Mouse (Mus musculus) frontal cortex, postnatal 36 days (tissue): Measurements from ENCODE around the gene AA986860.

Source experiments
- DNase-seq, 2 experiments: peaks; one replicate each; pipeline ENCODE4 v3.0.0; 2022; ENCODE audit warnings: low spot score in 2 of 2

The AA986860 gene

DNA sequence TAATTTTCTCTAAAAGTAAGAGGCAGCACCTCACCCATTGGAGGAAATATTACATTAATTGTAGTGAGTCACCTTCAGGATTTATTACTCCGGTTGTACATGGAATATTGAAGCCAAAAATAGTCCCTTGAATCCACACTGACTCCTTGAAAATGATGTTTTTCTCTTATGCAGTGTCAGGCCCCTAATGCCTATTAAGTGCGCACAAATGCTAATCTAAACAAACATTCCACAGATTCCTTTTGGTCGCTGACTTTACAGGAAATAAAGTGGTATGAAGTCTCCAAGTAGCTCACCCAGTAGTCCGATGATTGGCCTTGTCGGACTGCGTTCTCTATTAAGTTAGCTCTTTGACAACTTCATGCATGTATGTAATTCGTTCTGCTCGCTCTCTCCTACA, 3.1 kb downstream of the AA986860 start:
- DNase-seq: no peak

DNA sequence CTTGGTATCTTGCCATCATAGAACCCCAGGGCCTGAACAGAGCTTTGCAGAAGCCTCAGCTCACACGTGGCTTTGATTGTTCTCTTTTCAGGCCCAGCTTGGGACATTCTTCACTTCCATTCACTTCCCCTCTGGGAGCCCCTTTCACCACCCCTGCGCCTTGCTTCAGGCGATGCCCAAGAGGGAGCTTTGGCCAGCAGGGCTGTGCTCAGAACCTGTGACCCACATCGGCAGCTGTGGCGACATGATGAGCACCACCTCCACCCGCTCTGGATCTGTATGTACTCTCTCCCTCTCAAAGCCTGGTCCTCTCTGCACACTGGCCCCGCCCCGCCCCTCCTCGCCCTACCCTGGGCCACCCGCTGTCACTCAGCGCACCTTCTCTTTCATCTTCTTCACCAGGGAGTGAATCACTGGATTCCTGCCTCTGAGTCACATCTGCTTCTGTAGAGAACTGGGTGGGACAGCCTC, 5.7 kb downstream of the AA986860 start:
- no peak for DNase-seq

DNA sequence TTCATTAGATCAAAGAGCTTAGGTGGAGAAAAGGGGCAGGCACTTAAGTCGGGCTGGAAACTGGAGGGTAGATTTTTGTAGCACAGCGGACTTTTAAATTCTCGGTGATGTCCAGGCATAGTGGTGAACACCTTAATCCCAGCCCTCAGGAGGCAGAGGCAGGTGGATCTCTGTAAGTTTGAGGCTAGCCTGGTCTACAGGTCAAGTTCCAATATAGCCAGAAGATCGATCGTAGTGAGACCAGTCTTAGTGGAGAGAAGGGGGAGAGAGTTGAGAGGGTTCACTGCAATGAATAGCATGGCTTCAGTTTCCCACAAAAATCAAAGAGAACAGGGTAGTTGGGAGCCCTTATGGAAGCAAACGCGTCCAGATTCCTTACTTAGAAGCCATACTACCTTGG, 6.1 kb downstream of the AA986860 start:
- DNase-seq: no peak

GRCm38 (mm10) chr1:130738551-130739106, 6.9 kb downstream of the AA986860 start:
- no peak for DNase-seq

GRCm38 (mm10) chr1:130739636-130740035, 7.9 kb downstream of the AA986860 start:
- no peak for DNase-seq

DNA sequence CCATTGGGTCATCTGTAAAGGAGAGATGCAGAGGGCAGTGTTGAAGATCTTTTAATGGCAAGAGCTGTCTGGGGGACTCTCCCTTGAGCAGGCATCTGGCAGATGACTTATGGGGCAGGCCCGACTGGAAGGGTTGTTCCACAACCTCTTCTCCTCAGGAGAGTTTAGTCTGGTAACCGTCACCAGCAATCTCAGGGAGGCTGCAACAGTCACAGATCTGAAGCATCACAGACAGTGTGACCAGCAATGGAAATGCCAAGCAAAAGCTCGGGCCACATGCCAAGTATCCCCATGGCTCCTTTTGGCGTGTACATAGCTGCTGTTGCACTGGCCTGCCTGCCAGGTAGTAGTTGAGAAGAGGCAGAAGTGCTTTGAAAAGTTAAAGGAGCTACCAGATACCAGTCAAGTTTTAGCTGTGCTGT, 8.5 kb downstream of the AA986860 start:
- no peak for DNase-seq

DNA sequence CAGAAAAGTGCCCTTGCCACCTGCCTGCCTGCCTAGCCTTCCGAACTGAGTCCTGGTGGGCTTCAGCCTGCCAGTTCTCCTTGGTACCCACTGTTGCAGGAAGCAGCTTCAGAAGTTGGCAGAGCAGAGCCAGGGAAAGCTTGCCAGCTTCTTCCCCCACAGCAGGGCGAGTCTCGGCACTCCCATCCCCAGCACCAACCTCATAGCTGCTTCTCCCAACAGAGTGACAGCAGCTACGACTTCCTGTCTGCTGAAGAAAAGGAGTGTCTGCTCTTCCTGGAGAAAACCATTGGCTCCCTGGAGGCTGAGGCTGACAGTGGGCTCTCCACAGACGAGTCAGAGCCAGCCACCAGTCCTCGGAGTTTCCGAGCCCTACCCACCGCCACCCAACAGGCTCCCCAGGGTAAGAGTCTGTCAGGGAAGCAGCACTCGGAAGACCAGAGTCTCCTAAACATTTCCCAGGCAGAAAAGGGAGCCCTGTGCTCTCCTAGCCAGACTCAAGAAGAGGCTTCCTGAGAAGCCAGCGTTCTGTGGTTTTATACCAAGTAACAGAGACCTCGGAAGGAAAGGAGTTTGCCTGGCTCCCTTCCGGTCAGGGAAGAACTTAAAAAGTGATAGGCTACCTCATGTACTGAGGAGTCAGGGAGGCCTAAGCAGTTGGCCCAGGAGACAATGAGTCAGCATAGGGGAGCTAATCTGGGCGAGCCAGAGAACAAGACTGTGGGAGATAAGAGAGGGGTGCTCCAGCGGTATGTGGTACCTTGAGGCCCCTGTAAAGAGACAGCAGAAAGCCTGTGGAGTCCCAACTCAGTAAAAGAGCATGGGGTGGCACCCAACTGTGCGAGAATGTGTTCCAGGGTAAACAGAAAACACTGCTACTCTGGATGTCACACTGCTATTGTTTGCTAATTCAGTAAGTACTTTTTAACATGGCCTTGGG, 9.3 kb downstream of the AA986860 start:
- peak; percentile 63 to 64 for DNase-seq

- no peak for DNase-seq
Observed at GRCm38 (mm10) chr1:130742201-130742600, 10.4 kb downstream of the AA986860 start.

- DNase-seq: no peak
Observed at GRCm38 (mm10) chr1:130743775-130744174, 12.0 kb downstream of the AA986860 start.

- DNase-seq: no peak
Observed at GRCm38 (mm10) chr1:130744217-130744616, 12.4 kb downstream of the AA986860 start.

DNA sequence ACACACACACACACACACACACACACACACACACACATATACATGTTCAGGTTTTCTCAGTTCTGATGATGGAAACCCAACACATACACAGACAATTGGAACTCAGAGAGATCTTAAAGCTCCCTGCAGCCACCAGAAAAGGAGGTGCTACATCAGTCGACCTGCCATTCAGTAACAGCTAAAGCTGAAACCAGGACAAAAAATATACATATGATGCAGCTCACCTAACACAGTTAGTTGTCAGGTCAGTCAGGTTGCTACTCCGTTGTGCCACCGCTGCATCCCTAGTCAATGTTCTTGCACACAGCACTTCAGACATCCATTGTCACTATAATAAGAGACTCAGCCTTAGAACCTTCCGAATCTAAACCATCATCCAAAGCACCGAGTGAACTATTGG, 13.2 kb downstream of the AA986860 start:
- no peak for DNase-seq

- DNase-seq: no peak
Observed at GRCm38 (mm10) chr1:130745591-130745990, 13.8 kb downstream of the AA986860 start.

DNA sequence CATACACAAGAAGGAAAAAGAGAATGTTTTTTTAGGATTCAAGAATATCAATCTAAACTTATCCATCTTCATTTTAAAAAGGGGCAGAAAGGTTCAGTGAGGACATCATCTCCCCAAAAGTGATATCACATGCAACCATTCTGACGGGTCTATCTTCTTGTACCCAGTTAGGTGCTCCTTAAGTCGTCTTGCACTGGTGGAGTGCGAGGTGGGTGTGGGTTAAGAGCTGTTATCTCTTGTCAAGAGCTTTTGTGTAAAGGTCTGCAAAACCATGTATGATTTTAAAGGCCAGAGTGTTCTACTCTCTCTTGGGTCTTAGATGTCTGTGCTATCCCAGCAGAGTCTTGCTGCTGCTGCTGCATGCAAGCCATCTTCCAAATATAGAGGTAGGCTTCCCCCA, 15.0 kb downstream of the AA986860 start:
- no peak for DNase-seq

DNA sequence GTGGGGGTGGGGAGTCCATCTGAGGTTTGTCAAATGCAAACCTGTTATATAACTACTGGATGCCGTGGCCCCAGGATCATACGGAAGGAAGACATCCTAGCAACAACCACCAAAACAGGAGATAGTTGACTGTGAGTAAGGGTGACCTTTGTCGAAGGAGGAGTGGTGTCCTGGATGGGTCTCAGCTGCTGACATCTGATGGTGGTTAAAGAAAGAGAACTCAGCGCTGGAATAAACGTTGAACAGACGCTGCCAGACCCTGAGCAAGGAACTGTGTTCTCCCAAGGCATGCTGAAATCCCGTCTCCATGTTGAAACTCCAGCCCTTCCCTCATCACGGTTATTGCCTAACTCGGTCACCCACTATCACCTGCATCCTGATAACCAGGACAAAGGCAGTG, 27.9 kb downstream of the AA986860 start:
- DNase-seq: no peak

DNA sequence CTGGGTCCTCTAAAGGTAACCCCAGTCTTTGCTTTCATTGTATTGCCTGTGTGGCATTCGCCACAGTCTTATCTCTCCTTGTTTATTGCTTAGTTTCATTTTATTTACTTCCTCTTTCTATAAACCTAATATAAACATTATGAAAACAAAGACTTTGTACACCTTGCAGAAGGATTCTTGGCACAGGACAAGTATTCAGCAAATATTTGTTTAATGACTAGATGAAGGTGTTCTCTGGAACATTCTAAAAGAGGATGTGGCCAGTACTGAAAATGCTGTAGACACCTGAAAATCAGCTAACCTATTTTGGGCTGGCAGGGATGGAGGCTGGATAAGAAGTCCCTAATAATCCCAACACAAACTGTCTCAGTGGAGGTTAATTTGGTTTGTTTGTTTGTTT, 29.8 kb downstream of the AA986860 start:
- DNase-seq: no peak

DNA sequence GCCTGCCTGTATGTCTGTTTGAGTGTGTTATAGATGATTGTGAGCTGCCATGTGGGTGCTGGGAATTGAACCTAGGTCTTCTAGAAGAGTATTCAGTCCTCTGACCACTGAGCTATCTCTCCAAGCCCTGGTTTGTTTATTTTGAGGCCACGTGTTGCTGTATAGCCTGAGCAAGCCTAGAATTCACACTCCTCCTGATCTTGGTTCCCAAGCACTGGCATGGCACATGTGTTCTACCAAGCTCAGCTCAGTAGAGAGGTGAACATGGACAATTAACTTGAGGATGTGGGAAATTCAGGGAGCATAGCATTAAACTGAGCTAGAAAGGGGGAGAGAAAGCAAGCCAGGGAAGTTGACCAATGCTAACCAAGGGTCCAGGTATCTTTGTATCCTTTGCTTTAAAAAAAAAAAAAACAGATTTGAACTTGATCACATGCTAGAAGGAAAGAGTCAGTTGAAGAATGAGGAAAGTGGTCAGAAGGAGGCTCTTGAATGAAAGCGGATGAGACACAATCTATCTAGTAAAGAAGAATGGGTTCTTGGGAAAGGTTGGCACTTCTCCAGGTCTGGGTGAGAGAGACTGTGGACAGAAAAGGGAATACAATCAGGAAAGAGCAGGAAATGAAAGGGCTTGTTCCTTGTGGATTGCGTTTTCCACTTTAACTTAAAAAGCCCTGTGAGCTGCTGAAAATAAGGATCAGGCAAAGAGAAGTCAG, 30.4 kb downstream of the AA986860 start:
- DNase-seq: no peak

DNA sequence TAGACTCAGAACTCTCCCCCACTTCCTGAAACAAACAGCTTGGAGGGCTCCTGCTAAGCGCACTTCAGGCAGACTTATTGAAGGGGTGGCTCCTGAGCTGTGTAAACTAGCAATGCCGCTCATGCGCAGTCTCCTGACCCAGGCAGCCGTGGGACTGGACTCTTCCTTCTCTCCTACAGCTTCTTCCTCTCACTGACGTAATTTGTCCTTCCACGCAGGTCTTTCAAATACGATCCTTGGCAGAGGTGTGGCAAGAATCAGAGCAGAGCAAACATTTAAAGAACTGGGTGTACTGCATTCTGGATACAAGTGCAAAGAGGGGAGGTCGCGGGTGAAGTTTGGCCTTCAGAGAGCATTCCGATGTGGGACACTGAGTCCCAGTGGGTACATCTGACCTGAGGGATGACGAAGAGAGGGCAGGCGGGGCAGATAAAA, 32.3 kb downstream of the AA986860 start:
- no peak for DNase-seq

DNA sequence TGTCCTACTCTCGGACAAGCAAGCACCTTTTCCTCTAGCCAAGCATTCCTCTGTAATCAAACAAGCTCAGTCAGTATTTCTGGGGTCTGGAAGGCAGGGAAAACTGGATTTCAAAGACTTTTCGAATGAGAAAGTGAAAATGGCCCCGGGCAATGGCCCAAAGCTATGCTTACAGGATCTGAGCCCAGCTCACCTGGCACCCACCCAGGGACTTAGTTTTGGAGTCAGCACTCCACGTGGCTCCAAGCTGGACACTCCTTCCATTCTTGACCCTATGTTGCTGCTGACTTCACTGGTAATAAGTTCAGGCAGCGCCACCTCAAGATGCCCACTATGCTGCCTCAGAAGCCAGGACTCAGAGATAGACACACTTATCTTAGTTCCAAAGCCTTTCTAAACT, 35.3 kb downstream of the AA986860 start:
- no peak for DNase-seq

GRCm38 (mm10) chr1:130769925-130770324, 38.1 kb downstream of the AA986860 start:
- no peak for DNase-seq

- no peak for DNase-seq
Observed at GRCm38 (mm10) chr1:130770487-130770886, 38.7 kb downstream of the AA986860 start.

DNA sequence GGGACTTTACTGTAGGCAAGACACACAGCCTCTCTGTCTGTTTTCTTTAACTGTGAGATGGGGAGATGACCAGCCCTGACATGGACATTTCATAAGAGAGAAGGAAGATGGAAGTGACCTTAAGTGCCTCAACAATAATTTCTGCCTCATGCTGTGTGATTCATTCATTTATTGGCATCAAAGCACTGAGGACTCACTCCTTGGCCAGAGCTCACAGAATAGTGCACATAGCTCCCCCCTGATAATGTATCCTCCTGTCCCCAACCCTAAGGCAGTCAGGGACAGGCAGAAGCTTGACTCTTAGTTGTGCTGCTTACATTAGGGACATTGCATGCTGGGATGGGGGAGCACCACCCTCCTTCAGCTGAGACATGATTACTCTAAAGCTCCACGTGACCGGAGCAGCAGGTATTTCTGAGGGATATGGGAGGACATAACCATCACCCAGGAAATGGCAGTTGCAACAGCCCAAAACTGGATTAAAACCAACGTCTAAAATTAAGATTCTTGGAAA, 39.3 kb downstream of the AA986860 start:
- DNase-seq: no peak

DNA sequence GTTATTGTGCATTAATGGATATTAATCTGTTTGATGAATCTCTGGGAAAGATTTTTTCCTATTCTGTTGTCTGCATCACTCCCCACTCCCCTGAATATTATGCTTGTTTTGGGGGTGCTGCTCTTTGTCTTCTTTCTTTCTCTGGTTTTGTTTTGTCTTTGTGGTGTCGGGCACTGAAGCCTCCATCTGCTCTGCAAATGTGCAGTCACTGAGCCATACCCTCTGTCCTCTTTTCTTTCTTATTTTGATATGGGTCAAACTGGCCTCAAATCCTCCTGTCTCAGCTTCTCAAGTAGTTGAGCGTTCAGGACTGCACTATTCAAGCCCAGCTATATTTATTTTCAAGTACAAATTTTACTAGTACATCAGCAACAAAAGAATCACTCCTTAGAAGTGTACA, 43.5 kb downstream of the AA986860 start:
- no peak for DNase-seq
